Mouse (Mus musculus): ENCODE measurements around the gene Chmp6. TPM values are rescaled to one million over a fixed set of nuclear protein-coding genes. Genes with fewer than 3 reads are reported as not detected.

The Chmp6 gene
- polyA plus RNA-seq, 1 experiment from 2014 or later, result 92.1 TPM

DNA sequence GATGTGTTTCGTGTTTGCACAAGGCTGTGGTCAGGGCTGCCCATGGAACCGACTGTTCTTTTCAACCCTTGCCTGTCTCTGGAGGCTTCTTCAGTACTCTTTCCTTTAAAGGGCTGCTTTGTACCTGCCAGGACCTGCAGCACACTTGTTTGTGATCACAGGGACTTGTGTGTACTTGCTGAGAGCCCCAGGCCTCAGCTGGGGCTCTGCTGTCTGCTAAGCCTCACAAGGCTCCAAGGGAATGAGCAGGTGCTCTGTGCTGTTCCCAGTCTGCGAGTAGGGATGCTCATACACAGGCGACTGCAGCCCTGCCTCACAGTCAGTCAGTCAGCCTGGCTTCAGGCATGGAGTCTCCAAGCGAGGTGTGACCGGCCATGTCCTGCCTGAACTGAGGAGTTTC, 53.1 kb downstream of the Chmp6 start:
- Histone ChIP-seq H3K4me1 (ENCODE audit: control insufficient read depth, insufficient read depth, low read length) (peaks cover 5% of the 10 kb centered on the region; the same call in 1 of the 2 replicates), H3K4me3 (ENCODE audit: low read depth, low read length) (no peak overlapping the region), H3K9ac (ENCODE audit: low read length) (no peak overlapping the region; the same call in 1 of the 2 replicates), H3K27ac (ENCODE audit: low read depth, low read length) (no peak overlapping the region), H3K9me3 (ENCODE audit: control insufficient read depth, low read length) (no peaks in the 10 kb centered on the region), H3K4me2 (ENCODE audit: low read depth) (no peak overlapping the region), H3K27me3 (ENCODE audit: control insufficient read depth, insufficient read depth, low read length) (no peaks in the 10 kb centered on the region), H3K36me3 (ENCODE audit: control insufficient read depth, insufficient read depth, low read length) (no peaks in the 10 kb centered on the region)
- DNase-seq (ENCODE audit: low spot score) (no peak), ATAC-seq (ENCODE audit: insufficient read depth, low FRiP score, low TSS enrichment) (no peak)
- WGBS, result 81% methylated on average over 6 of the region's 6 CpGs

DNA sequence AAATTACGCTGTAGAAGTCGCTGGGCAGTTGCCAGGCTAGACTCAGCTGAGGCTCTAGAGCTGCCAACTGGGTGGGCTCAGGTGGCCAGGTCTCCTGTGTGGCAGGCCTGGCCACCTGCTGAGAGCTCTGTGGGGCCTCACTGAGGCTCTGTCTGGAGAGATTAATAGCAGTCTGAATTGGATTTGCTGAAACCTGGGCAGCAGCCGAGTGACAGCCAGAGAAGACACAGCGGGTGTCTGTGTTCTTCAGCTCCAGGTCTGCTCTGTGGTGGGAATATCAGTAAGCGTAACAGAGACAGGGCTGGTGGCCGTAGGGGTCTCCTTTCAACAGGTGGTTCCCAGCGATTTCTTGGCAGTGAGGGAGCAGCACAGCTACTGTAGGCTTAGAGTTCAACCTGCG, 54.2 kb downstream of the Chmp6 start:
- Histone ChIP-seq H3K4me3 (ENCODE audit: low read depth, low read length) (no peak overlapping the region), H3K27ac (ENCODE audit: low read depth, low read length) (no peak overlapping the region), H3K9me3 (ENCODE audit: control insufficient read depth, low read length) (no peaks in the 10 kb centered on the region), H3K9ac (ENCODE audit: low read length) (no peak overlapping the region), H3K36me3 (ENCODE audit: control insufficient read depth, insufficient read depth, low read length) (no peaks in the 10 kb centered on the region), H3K4me1 (ENCODE audit: control insufficient read depth, insufficient read depth, low read length) (peaks cover 5% of the 10 kb centered on the region; the same call in 1 of the 2 replicates), H3K27me3 (ENCODE audit: control insufficient read depth, insufficient read depth, low read length) (no peaks in the 10 kb centered on the region), H3K4me2 (ENCODE audit: low read depth) (no peak overlapping the region)
- DNase-seq (ENCODE audit: low spot score) (no peak), ATAC-seq (ENCODE audit: insufficient read depth, low FRiP score, low TSS enrichment) (no peak)
- WGBS, result 69% methylated on average over 8 of the region's 8 CpGs

DNA sequence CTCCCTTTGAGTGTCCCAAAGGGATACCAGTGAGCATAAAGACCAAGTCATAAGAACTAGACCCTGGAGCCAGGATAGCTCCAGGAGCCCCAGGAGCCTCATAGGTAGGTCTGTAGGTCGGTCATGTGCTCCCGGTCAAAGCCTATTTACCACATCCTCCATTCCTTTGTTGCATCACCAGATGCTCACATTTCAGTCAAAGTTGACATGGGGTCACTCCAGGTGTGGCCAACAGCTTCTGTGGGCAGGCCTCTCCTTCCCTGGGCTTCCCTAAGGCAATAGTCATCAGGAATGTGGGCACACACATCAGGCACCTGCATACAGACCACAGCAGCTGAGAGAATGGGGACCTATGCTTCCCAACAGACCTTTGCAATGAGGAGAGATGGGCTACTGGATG, 54.7 kb downstream of the Chmp6 start:
- DNase-seq (ENCODE audit: low spot score) (no peak), ATAC-seq (ENCODE audit: insufficient read depth, low FRiP score, low TSS enrichment) (no peak)
- no peak overlapping the region for H3K9ac ChIP-seq (ENCODE audit: low read length)
- H3K4me2 ChIP-seq (ENCODE audit: low read depth), result no peak overlapping the region
- no peak overlapping the region for H3K27ac ChIP-seq (ENCODE audit: low read depth, low read length)
- 89% methylated on average over 2 of the region's 2 CpGs for WGBS
- H3K4me1 ChIP-seq (ENCODE audit: control insufficient read depth, insufficient read depth, low read length), result peaks cover 5% of the 10 kb centered on the region; the same call in 1 of the 2 replicates
- H3K36me3 ChIP-seq (ENCODE audit: control insufficient read depth, insufficient read depth, low read length), result no peaks in the 10 kb centered on the region
- H3K4me3 ChIP-seq (ENCODE audit: low read depth, low read length), result no peak overlapping the region
- no peaks in the 10 kb centered on the region for H3K9me3 ChIP-seq (ENCODE audit: control insufficient read depth, low read length)
- no peaks in the 10 kb centered on the region for H3K27me3 ChIP-seq (ENCODE audit: control insufficient read depth, insufficient read depth, low read length)

Other genes starting within 250 kb of the Chmp6 start
- gene Baiap2, start 29.3 kb downstream of the Chmp6 start, polyA plus RNA-seq (2014; fragmentation: Nextera tagmentation; extraction: Ambion mirVana), result 11.9 and 12.6 TPM in 2 replicates
- 3.0 and 5.1 TPM in 2 replicates for gene Aatk, start 133.7 kb downstream of the Chmp6 start, polyA plus RNA-seq (2014; fragmentation: Nextera tagmentation; extraction: Ambion mirVana)
- 28.4 and 32.2 TPM in 2 replicates for gene Cep131, start 173.4 kb downstream of the Chmp6 start, polyA plus RNA-seq (2014; fragmentation: Nextera tagmentation; extraction: Ambion mirVana)
- 16.9 and 18.8 TPM in 2 replicates for gene Tepsin, start 185.3 kb downstream of the Chmp6 start, polyA plus RNA-seq (2014; fragmentation: Nextera tagmentation; extraction: Ambion mirVana)
- 65.7 and 70.7 TPM in 2 replicates for gene Ndufaf8, start 185.5 kb downstream of the Chmp6 start, polyA plus RNA-seq (2014; fragmentation: Nextera tagmentation; extraction: Ambion mirVana)
- 74.2 and 79.1 TPM in 2 replicates for gene Slc38a10, start 237.9 kb downstream of the Chmp6 start, polyA plus RNA-seq (2014; fragmentation: Nextera tagmentation; extraction: Ambion mirVana)

All from neural tube, embryonic 11.5 days (tissue).